Mouse (Mus musculus): ENCODE measurements around the gene Dact3. TPM values are rescaled to one million over a fixed set of nuclear protein-coding genes. Genes with fewer than 3 reads are reported as not detected.

Dact3 gene
- total RNA-seq, 2 experiments from 2014 or later, result 0.89 to 1.6 TPM

DNA sequence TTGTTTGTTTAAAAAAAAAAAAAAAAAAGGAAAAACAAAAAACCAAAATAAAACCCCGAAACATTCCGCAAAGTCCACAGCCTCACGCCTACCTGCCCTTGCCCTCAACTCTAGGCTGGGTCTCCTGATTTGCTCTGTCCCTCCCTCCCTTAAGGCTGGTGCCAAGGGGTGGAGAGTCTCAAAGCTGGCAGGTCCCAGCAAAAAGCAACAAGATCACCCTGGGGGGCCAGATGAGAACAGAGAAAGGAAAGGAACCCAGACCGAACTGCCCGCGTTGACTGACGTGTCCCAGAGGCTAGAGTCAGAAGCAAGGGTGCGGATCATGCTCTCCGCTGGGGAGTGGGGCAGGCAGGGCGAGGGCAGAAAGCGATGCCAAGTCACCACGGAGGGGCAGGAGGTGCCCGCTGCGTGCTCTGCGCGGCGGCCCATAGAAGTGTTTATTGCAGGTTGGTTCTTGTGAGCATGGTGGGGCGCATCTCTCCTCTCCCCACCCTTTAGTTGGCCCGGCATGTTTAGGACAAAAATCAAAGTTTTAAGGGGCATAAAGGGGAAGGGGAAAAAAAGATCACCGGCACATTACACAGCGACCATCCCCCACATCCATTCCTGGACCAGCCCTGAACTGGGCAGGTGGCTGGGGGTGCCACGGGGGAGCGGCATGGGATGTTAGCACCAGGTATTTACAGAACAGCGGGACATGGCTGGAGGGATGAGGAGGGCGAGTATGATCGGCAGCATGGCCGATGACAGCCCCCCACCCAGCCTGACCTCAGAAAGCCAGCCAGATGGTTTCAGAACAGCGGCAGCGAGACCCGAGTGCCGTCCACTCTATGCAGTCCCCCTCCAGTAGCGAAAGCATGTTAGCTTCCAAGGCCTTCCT is 40.6 kb downstream of the Dact3 start:
- no peak for DNase-seq (ENCODE audit: low spot score)

DNA sequence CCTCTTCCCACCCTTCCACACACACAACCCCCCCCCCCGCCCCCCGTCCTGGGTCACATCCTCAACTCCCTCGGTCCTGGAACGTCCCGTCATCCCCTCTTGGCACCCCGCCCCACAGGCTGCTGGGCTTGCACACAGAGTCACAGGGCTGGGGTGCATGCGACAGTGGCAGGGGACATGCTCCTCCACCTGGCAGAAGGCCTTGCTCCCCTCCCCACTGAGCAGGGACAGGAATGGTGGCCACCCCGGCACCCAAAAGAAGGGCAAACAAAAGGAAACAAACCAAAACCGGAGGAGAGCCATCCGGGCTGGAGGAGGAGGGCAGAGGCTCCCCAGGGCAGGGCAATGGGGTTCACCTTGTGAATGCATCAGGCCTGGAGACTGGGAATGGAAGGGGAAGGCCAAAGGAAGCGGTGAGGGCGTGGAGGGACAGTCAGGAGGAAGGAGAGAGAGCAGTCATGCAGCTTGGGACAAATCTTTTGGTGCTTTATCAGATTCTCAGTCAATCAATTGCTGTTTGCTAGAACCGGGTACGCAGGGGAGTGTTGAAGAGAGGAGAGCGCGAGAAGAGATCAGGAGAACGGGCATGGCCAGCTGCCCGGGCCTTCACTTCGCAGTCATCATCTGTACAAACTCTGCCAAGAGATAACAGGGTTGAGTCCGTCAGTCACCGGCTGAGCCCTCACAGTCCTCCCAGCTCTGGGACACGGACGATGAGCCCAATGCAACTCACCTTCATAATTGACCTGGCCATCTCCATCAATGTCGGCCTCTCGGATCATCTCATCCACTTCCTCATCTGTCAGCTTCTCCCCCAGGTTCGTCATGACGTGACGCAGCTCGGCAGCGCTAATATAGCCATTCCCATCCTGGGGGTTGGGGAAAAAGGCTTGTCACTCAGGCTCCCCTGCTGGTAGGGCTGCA is 41.5 kb downstream of the Dact3 start:
- no peak for DNase-seq (ENCODE audit: low spot score)

DNA sequence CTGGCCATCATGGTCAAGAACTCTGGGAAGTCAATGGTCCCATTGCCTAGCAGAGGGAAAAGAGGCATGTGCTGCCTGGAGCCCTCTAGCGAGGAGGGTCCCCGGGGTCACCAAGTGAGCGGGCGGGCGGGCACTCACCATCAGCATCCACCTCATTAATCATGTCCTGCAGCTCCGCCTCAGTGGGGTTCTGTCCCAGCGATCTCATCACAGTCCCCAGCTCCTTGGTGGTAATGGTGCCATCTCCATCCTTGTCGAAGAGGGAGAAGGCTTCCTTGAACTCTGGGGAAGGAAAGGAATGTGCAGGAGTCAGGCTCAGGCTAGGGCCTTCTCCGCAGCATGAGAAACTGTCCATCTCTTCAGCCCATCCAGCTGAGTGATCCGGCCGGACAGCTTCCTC is 42.3 kb downstream of the Dact3 start:
- no peak for DNase-seq (ENCODE audit: low spot score)

DNA sequence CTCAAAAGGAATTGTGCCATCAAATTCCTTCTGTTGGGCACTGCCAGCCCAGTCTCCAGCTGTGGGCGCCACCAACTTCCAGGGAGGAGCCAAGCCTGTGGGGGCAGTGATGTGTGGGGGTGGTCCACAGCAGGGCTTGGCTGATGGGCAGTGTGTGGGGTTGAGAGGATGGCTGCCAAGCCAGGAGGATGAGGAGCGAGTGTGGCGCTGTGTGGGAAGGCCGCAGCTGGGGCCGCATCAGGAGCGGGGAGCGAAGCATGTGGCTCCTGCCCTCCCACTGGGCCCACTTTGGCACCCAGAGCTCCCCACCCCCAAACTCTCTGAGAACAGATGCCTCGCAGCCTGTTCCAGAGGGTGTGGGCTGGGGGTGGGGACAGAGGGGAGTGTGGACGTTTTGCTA is 42.9 kb downstream of the Dact3 start:
- no peak for DNase-seq (ENCODE audit: low spot score)

DNA sequence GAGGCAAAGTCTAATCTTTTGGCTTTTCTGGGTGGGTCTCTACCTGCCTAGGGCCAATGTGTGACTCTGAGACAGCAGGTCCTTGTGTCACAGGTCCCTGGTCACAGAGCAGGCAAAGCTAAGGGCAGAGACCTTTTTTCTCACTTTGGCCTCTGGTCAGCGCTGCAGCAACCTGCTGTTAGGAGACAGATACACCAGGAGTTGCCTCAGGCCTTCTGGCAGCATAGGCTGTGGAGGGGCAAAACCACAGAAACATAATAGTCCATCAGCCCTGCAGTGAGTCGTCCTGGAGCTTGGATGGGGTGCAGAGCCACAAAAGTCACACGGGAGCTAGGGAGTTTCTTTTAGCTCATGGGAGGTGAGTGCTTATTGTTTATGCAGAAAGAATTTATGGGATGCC is 43.6 kb downstream of the Dact3 start:
- DNase-seq (ENCODE audit: low spot score), result no peak

DNA sequence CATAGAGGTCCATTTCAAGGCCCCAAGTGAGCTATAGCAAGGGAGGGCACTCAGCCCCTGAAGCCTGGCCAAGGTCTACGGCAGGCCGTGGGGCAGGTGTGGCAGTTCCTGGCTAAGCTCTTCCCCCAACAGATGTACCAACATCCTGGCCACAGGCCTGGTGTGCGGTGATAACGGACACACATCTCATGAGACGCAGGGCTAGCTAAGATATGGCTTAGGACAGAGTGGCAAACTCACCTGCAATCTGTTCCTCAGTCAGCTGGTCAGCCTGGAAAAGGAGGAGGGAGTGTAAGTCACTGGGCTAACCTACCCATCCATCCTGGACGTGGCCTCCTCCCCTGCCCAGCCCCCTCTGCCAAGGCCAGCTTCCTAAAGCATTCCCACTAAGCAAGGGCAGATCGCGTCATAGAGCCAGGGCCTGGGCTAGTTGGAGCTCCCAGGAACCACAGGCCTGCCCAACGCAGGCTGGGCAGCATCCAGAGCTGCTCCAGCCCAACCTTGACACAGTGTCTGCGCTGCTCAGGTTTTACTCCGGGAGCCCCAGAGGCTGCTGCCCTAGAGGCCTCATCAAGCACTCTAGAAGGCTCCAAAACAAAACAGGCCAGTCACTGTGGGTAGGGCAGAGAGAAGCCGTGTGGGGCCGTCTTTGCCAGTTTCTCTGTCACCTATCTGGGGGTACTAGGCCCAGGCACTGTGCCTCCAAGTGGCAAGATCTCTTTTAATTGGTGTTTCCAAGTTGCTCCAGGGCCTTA is 44.5 kb downstream of the Dact3 start:
- DNase-seq (ENCODE audit: low spot score), result no peak

DNA sequence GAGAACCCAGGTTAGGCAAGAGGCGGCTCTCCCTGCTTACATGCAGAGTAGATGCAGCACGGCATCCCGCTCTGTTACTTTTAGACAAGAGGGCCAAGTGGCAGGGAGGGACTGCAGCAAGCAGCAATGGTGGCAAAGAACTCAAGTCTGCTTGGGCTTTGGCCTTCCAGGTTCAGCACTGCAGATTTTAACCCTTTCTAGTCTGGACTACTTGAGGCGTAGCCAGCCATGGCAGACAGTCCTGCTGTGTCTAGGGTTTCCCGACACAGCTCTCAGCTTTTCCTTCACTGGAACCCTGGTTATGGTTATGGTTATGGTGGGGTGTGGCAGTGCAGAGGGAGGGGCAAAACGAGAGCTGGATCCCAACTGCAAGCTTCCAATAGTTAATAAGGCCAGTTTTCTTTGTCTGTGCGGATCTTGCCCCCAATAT is 45.0 kb downstream of the Dact3 start:
- DNase-seq (ENCODE audit: low spot score), result no peak

DNA sequence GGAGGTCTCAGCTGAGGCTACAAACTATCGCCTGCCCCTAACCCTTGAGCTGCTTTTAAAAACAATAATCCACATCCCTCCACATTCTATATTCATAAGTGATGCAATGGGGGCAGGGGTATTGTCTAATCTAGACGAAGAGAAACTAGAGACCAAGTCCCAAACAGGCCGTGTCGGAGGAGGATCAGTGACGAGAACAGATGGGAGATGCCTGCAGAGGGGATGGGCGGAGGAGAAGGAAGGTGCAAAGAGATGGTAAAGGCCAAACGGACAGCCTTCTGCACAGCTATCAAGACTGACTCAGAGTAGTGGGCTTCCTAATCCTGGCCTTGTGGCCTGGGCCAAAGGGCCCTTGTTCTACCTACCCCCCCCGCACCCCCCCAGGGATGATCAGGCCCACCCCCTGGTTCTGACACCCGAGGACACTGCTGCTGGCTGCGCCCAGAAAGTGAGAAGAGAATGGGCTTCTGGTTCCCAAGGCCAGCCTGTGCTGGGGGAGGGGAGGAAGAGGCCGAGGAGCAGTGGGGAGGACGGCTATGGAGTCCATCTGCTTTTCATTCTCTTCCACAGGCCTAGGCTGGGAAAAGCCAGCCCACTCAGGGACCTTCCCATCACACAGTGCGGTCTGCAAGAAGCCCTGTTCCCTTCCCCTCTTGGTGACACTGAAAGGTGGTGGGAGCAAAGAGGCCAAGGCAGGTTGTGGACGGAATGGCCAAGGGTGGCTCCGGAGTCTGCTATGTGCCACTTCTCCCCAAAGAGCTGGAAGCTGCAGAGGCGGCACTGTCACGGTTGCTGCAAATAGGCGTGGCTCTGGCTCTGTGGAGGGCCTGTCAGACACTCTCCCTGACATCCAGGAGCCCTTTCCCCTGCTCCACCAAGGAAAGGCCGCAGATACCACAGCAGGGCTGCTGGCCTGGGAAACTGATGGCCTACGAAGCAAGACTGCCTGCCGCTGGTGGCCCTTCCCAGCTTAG is 46.0 kb downstream of the Dact3 start:
- no peak for DNase-seq (ENCODE audit: low spot score)

DNA sequence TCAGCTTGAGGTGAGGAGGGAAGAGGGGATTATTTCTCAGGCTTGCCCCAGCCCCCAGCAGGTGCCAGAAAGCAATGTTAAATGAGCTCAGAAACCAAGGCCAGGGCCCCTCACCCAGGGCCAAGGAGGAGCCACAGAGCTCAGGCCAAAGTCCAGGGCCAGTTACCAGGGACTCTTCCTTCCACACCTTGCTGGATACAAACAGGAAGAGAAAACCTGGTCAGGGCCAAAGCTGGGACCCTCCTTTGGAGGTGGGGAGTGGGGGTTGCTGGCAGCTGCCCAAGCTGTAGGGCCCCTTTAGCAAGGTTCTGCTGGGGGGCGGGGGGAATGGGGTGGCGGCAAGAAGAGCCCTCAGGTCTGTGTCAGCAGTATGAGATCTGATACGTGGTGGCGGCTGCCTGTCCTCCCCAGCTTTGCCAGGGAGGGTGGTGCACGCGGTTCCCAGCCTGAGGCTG is 46.8 kb downstream of the Dact3 start:
- no peak for DNase-seq (ENCODE audit: low spot score)

DNA sequence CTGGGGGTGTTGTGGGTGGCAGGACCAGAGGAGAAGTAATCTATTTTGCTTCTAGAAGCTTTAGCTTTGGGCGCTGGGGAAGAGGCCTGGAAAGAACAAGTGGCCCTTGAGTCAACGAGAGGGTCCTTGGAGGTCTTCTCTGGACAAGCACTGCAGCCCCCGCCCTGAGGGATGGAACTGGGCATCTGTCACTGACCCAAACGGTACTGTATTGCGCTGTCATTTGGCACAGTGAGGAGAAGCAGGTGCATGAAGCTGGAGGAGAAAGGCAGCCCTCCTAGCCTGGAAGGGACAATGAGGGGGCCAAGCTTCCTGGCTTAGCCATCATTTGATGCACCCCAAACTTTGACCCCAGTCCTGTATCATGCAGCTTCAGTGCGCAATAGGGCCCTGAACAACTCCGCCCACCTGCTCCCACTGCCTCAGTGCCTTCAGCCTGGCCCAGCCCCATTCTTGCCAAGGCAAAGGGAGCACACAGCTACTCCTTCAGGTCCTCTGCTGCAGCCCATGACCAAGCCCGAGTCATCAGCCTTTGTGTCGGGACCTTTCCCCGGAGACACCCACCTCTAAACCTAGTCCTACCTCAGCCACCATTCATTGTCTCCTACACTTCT is 47.4 kb downstream of the Dact3 start:
- no peak for DNase-seq (ENCODE audit: low spot score)

DNA sequence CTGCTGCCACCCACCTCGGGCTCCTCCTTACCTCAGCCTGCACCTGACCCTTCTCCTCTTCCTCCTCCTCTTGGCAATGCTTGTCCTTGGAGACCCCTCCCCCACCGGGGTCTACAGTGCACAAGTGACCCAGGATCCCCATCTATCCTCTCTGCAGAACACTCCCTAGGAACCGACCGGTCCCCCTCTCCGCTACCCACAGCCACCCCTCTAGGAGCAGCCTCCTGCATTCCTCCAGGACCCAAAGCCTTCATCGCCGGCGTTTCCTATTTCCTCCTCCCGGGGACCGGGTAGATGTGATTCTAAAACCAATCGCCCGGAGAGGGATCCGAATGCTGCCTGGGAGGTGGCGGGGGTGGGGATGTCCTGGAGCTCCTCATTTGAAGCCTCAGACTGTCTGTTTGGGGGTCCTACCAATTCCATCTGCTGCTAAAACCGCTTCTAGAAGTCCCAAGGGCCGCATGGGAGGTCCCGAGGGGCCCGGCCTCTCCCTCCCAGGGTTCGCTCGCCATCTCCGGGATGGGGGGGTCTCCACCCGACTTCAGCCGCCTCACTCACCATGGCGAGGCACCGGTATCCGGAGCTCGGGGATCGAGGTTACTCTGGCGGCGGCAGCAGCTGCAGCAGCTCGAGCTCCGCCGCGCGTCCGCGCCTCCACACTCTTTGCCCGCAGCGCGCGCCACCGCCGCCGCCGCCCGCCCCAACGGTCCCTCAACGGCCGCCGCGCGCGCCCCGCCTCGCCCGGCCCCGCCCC is 48.3 kb downstream of the Dact3 start:
- DNase-seq (ENCODE audit: low spot score), result no peak

DNA sequence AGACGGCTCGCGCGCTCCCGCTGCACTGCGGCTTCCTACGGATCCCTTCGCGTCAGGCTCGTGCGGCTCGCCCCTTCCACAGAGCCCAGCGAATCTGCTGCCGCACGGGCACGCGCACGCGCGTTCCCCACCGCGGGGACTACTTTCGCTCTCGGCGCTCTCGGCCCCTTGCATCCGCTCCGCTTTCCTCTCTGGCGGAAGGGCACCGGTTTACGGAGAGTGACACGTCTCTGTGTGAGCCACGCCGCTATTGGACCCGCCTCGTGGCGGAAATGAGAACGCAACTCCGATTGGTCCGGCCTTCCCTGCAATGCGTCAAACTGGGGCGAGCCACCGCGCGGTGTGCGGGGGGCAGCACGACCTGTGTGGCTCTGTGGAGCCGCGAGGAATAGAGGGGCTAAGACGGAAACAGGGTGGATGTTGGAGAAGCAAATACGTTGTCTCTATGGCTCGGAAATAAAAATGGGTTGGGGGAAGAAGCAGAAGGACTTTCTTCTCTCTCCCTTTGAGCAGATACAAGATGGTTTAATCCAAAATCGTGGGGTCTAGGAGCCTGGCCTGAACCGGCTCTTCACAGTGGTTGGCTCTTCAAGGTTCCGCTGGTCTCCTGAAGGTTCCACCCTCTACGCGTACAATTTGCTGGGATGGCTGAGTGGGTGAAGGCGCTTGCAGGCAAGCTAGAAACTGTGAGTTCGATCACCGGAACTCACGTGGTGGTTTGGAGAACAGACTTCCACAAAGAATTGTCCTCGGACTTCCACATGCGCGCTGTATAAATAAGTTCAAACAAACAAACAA is 49.1 kb downstream of the Dact3 start, which contains the start of gene Calm3:
TSS of gene Calm3 (minus strand) at position 78 of the 798 bp plus-strand sequence.
- DNase-seq (ENCODE audit: low spot score), result peak; percentile 100

DNA sequence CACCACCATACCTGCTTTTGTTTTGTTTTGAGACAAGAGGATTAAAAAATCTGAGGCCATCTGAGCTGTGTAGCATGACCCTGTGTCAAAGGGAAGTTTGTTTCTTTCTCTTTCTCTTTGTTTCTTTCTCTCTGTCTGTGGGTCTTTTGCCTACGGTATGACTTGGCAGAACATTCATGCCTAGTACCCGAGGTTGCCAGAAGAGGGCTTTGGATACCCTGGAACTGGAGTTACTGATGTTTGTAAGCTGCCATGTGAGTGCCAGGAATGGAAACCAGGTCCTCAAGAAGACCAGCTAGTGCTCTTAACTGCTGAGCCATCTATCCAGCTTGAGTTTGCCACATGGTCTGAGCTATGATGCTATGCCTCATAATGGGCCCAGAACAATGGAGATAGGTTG is 53.2 kb downstream of the Dact3 start:
- DNase-seq (ENCODE audit: low spot score), result no peak

DNA sequence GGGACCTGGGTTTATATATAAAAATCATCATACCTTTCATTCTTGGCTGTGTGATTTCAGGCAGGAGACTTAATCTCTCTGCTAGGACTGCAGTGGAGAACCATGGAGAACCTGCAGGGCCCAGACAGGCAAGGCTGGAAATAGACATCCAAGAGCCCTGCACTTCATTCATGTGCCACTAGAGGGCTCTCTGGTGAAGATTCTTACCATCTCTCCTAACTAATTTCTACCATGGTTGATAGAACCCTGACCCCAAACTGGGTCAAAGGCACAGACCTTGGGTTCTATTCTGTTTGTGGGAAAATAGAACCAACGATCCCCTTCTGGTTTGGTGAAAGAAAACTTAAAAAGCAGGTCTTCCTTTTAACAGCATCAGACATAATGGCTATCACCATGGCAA is 55.7 kb downstream of the Dact3 start:
- peak; percentile 66 for DNase-seq (ENCODE audit: low spot score)

DNA sequence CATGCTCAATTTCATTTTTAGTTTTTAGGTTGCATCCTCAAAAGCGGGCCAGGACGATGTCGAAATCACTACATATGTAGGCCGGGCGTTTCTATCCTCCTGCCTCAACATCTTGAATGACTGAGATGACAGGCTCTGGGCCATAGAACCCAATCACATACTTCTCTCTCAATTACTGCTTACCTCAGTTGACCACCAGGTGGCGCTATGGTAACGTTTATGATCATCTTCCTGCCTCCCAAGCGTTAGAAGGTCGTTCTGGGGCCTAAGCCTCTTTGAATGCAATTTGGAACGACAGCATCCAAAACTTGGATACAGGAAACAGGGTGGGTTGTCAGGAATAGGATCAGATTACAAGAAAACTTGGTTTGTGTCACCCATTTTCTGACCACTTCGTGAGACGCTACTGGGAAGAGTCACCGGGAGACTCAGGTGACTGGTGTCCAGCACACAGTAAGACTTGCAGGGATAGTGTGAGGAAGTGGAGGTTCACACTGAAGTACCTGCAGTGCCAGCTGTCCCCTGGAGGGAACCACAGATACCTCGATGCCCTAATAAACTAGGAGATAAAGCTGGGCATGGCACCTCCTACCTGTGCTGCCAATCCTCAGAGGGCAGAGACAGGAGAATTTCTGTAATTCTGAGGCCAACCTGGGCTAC is 57.0 kb downstream of the Dact3 start:
- DNase-seq (ENCODE audit: low spot score), result peak; percentile 85

DNA sequence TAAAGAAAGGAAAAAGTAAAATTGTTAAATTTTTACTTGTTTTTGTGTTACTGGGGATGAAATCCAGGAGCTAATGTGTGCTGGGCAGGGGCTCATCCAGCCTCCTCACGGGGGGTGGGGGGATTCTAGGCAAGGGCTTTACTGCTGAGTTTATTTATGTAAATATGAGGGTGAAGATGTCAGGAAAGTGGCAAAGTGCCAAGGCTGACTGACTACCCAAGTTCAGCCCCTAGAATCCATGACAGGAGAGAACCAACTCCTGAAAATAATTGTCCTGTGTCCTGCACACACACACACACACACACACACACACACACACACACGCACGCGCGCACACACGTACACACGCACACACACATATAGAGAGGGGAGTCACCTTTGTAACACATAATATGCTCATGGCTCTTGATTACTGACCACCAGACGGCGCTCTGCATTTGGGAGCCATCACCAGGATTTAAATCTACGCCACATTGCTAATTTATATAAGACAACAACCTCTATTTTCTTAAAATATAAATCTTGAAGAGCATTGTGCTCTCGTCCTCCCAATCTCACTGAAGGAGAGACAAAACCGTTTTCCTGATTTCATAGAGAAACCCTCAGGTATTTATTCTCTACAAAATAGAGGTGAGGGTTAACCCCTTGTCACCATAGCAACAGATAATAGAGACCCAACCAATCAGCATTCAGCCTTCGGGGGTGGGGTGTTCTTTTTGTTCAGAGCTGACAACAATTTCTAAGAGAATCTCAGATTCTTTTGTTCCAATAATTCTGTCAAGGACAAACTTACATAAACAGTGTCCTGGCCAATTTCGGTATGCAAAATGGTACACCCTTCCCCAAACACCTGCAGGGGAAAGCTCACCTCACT is 57.8 kb downstream of the Dact3 start:
- DNase-seq (ENCODE audit: low spot score), result no peak
